Mouse (Mus musculus): ENCODE measurements at regions not wholly inside any gene's neighbourhood (a gene's known extent, or its start where the extent isn't known, plus 50 kb on each side); places are given as distances from the start of the nearest gene placed in this dataset.
A peak's percentile ranks its signal among the peaks of the same experiment; 100 is the strongest.

DNA sequence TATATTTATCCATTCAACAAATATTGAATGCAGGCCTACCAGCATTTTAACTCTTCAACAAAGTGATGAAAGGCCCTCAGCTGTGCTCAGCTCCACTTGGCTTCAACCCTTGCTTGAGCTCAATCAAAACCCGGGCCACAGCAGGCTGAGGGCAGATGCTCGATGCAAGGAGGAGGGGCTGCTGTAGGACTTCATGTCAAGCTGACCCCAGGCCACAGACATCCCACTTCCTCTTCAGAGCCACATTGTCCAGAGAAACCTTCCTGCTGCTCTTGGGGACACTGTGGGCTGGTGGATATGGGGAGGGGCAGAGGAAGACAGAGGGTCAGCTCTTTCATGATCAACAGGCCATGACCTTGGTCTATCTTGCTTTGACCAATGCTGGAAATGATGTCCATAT lies 299.7 kb downstream of the Bcl11a start:
- no peak for DNase-seq (ENCODE audit: low read depth, low spot score)

DNA sequence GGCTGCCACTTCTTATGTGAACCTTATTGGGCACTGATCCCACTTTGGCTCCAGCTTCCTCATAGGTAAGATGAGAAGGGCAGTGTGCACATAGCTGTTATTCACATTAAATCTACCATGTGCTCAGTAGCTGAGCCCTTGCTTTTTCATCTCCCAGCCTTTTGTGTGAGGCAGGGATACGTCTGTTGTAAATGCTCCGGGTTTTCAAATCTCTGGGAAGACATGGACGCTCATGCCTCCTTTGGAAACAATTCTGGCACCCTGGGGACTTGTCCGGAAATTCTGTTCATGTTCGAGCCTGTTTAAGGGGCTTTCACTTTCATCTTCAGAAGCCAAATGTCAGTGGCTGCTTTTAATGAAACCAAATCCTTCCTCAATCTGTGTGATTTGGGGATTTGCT lies 312.7 kb downstream of the Bcl11a start:
- DNase-seq (ENCODE audit: low read depth, low spot score), result peak; percentile 30

DNA sequence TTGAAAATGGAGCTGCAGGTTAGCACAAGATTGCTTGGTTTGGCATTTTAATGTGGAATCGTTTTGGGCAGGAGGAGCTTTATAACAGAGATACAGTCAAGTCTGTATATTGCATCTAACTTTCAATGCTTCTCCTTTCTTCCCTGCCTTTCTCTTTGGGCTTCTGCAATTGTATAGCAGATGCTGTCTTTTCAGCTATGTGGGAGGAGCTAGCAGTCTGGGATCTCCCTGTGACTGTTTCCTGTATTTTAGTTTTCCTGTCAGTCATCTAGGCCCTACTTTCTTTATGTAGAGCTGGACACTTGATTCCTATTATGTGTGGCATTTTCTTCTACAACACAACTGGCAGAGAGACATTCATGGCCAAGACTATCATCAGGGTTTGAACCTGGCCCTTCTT lies 313.5 kb downstream of the Bcl11a start:
- no peak for DNase-seq (ENCODE audit: low read depth, low spot score)

DNA sequence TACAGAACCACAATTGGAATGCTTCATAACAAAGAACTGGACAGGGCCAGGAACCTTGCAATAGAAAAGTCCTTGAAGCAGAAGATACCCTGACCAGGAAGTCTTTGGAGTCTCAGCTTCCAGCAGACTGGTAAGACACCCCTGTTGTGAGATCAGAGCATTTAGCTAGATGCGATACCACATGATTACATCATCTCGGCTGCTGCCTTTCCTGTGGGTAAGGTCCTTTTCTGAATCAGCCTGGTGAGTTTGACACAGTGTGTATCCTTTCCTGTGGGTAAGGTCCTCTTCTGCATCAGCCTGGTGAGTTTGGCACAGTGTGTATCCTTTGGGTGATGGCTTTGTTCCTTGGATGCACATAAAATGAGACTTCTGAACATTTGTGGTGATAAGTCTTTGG lies 317.6 kb downstream of the Bcl11a start:
- DNase-seq (ENCODE audit: low read depth, low spot score), result no peak

DNA sequence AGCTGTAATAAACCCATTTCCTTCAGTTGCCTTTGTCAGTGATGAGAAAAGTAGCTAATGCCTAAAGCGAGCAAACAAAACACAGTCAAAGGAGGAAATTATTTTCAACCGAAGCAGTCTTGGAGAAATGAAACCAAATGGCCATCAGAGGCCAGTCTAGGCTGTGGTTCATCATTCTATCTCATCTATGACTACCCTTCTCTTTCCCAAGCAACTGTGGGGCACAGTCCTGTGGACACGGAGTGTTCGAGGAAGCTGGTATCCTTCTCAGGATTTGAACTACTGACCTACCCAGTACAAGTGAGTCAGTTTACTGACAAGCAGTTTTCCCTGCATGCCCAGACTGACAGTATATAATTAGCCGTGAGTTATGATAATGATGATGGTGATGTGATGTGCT lies 319.1 kb downstream of the Bcl11a start:
- DNase-seq (ENCODE audit: low read depth, low spot score), result no peak

DNA sequence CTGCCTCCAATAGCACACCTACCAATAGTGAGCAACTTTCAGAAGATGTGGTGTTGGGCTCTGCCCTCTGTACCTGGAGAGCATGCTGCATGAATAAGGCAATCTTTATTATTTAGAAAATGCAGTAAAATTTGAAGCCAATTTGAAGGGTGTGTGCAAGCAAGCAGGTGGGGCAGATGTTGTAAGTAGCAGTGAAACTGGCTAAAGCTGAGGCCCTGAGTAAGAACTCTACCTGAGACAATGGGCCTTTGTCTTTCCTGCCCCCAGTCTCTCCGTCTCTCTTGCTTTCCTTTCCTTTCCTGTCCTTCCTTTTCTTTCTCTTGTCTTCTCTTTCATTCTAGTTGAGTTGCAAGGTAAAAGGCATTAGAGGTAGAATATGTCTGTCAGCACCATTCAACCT lies 319.9 kb downstream of the Bcl11a start:
- no peak for DNase-seq (ENCODE audit: low read depth, low spot score)

DNA sequence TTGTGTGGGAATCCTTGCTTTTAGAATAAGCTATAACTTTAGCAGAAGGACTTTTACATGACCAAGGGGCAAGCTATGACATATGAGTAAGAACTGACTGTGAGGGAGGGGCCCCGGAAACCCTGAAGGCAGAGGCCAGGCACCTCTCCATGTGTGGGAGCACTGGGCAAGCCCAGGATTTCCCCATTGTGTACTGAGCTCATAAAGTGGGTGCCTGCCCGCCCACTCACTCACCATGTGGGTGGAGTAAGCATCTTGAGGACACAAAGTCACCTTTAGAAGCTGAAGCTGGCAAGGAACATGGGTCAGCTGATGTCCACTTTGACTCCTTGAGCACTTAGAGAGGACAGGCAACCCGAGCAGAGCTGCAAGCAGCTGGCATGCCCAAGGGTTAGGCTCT lies 323.3 kb downstream of the Bcl11a start:
- no peak for DNase-seq (ENCODE audit: low read depth, low spot score)

DNA sequence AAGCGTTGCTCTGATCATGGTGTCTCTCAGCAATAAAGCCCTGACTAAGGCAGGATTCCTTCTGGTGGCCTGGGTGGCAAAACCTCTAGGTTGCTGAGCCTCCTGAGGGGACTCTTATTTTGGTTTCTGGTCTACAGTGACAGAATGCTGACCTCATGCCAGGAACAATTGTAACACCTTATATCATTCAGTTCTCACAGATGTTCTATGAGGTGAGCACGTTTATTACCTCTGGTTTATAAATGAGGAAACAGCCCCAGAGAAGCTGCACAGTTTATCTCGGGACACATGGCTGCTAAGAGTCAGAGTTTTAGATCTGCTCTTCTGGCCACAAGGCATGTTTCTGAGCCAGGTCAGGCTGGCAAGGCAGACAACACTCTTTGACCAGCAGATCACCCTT lies 324.3 kb downstream of the Bcl11a start:
- no peak for DNase-seq (ENCODE audit: low read depth, low spot score)

DNA sequence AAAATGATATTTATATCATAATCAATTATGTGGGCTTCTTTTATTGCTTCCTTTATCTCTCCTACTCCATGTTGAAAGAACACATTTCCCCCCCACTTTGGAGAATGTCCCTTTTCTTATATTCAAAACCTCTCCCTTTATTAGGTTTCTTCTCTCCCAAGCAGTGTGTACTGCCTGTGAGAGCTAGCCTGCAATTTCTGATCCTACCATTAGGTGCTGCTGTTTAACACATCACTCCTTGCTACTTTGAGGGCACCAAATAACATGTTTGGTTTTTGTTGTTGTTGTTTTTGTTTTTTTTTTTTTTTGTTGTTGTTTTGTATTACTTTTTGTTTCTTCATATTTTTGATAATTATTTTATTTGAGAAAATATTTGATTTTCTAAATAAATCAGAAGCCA lies 336.9 kb downstream of the Bcl11a start:
- peak; percentile 35 for DNase-seq (ENCODE audit: low read depth, low spot score)

DNA sequence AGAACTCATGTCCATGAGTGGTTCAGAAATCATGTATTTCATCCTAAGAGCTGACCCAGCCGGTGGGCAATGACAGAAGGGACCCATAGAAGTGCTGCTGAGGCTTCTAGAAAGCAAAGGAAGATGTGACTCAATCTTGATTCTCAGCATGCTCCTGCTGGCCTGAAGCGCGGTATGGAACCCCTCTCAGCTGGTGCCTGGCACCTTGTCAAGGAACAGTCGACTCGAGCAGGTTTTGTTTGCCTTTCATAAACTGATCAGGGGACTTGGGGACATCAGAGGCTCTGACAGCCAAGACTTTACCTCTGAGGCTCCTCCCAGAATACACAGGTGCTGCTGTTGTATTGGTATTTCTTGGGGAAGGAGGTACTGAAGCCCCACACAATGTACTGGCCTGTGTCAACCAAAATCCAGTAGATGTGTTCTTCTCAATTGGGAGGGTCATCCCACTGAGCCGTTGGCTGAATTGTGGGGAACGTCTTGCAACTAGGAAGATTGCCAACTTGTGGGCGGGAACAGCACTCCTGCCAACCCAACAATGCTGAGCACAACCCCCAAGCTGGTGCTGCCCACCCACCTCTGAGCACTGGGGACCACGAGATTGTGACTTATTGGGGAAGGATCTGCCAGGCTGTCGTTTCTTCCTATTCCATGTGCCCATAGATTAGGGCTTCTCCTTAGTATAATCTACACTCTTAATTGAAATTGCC lies 344.4 kb downstream of the Bcl11a start:
- no peak for DNase-seq (ENCODE audit: low read depth, low spot score)

DNA sequence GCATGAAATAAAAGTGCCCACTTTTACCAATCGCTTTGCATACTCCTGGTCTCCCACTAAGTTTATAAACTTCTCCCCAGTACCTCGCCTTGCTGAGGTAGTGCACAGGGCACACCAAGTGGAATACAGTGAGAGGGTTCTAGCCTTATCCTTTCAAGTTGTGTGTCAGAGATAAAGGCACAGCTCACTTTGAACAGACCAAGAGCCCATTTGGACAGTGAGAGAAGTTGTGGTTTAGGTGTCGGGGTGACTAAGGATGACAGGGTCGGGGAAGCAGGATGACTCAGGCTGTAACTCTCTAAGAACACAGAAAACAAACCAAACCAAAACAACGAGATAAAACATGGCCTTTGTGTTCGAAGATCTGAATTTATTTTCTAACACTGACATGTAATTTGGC lies 345.4 kb downstream of the Bcl11a start:
- DNase-seq (ENCODE audit: low read depth, low spot score), result no peak

DNA sequence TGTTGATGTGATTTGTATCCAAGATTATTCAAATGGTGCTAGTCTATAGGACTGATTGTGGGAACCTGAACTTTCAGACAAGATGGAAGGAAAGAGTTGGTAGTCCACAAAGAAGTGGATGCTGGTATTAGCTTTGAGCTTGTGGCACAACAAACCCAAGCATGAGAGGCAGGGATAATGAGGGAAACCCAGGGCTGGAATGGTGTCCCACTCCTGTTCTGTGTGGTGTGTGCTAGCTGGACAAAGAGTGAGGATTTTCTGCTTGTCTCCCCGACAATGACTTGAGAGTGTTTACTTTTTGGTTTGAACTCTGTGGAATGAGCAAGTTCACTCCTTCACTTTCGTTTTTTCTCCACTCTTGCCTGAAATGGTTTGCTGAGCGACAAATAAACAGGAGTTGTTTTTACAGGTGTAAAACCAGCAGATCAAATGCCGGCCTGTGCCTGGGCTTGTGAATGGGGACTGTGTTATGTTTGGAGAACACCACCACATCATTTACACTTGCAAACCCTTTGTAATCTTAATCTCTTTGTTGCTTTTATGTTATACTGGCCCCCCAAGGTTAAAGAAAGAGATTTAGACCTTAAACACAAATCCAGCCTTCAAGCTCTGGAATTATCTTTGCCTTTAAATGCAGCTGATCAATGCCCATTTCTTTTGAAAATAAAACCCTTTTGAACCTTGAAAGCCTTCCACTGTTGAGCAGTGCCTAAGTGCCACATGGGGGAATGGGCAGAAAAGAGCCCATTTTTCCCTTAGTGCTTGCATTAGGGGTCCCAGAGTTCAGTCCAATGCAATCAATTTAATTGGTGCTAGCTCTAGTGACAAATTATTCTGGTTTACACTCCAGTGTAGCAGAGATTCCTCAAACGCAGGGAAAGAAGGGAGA lies 349.4 kb downstream of the Bcl11a start:
- peak; percentile 11 for DNase-seq (ENCODE audit: low read depth, low spot score)

DNA sequence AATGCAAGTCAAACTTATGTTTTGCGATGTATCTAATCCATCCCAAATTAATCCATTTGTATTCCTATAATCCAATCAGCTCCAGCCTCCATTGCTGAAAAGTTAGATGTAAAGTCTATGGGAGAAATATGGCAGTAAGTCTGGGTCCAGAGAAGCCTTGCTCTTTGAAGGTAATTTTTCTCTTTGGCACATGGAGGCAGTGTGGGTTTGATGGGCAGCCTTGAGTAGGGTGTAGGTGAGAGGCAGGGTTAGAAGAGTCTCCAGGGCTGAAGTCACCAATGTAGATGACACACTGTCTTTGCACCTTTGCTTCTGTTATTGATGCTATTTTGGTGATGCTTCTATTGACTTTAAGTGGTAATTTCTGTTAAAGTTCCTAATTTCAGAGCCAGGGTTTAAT lies 370.8 kb downstream of the Bcl11a start:
- no peak for DNase-seq (ENCODE audit: low read depth, low spot score)

DNA sequence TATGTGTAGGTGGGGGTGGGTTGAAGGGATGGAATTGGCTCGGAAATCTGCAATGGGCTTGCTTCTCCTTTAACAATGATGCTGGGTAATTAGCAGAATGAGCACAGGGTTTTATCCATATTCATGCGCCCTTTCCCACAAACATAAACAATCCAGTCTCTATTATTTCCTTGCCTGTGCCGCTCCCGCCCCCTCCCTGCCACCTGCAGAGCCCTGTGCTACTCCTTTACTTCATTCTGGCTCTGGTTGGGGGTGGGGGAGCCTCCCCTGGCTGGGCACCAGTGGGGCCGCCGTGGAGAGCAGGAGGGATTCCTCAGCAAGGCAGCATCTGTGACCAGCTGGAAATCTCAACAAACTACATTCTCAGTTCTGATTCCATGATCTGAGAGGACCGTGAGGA lies 374.4 kb downstream of the Bcl11a start:
- no peak for DNase-seq (ENCODE audit: low read depth, low spot score)

DNA sequence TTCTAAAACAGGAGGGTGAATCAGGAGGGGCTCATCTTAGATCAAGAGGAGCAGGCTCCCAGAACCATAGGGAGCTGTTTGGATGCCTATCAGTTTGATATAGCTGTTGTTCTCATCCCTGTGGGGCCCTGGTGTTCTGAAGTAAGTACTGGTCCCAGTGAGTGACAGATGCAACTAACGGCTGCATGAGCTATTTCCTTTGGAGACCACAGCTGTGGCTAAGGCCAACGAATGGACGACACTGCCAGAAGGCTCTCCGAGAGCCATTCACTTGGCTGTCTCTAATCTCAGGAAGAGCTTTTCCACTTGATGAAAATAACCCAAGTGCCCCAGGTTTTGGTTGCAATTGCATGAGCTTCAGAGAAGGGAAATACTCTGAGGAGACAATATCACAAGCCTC lies 386.8 kb downstream of the Bcl11a start:
- no peak for DNase-seq (ENCODE audit: low read depth, low spot score)

DNA sequence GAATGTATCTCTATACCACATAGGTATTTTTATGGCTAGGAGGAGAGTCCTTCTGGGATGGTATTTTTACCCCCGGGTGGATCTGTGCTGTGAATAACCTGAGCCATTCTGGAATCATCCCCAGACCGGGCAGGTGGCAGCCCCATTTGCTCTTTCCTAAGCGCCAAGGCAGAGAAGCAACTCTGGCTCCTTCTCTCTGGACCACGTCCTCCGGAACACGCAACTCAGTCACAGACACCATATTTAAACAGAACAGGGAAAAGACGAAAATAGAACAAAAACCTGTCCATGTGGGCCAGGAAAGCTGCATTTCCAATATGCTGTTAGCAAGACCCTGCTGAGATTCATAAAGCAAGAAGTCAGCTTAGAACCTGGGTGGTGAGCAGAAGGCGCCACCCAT lies 389.6 kb downstream of the Bcl11a start:
- DNase-seq (ENCODE audit: low read depth, low spot score), result no peak

DNA sequence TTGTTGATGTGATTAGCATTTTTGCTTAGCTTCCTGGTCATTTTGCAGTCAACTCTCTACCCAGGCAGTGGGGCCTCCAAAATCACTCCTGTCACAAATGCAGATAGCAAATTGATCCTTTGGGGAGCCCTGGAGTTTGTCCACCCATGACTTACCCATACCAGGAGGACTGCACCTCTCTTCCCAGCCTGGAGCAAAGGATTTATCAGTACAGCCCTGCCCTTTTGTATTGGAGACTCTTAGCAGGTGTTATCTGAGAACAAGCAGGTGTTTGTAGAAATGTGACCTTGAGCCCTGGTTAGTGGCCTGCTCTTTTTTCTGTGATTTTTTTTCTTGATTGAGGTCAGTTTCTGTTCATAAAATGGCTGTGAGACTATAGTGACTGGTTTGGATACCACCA lies 392.6 kb downstream of the Bcl11a start:
- DNase-seq (ENCODE audit: low read depth, low spot score), result no peak

DNA sequence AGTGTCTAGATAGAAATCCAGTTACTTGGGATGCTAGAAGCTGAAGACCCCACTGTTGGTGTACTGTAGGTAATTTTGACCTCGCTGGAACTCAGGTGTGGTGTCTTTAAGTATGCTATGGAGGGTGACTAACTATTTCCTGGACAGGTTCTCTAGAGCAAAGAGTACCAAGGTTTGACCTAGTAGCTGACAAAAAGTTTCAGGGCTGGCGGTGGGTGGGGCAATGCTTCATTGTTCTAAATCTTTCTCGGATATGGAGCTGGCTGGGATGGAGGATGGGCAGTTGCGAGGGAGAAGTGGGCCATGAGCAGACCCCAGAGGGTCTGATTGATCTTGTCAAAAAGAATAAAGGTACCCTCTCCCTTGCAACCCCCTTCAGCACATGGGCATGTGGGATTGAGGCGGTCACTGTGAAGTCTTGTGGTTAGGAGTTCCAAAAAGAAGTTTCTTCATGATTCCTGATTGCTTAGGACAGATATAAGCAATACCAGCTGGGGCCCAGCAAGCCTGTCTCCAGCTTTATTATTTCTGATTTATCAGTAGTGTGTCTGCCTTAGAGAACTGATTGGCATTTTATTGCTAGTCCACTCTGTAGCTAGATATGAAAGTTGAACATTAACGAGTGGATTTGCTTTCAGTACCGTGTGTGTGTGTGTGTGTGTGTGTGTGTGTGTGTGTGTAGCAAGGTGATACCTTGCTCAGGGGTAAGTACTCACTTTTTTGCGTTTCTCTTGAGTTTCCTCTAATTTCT lies 394.9 kb downstream of the Bcl11a start:
- peak; percentile 19 for DNase-seq (ENCODE audit: low read depth, low spot score)

DNA sequence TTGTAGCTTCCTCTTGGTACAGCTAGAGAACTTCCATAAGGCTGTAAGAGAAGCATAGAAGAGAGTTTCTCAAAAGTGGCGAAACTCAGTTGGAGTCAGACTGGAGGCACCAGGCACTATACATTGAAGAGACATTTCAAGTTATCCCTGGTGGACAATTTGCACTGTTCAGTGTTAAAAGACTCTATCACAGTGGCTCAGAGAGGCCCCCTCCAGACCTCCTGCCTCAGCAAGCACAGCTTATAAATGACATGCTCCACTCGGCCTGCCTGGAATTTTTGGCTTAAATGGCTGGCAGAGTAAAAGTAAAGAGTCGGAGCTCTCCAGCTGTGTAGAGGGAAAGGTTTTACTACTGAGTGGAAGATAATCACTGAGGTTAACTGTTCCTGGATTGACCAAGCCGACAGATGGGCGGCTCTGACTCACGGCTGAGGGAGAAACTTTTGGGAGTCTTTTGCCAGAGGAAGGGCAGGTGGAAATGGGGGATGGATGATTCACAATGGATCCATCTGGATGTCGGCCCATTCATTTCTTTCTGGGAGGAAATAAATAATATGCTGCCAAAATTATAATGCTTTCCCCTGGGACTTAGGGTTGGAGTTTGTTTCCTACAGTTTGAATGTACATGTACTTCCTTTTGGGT lies 395.6 kb downstream of the Bcl11a start:
- DNase-seq (ENCODE audit: low read depth, low spot score), result peak; percentile 30

DNA sequence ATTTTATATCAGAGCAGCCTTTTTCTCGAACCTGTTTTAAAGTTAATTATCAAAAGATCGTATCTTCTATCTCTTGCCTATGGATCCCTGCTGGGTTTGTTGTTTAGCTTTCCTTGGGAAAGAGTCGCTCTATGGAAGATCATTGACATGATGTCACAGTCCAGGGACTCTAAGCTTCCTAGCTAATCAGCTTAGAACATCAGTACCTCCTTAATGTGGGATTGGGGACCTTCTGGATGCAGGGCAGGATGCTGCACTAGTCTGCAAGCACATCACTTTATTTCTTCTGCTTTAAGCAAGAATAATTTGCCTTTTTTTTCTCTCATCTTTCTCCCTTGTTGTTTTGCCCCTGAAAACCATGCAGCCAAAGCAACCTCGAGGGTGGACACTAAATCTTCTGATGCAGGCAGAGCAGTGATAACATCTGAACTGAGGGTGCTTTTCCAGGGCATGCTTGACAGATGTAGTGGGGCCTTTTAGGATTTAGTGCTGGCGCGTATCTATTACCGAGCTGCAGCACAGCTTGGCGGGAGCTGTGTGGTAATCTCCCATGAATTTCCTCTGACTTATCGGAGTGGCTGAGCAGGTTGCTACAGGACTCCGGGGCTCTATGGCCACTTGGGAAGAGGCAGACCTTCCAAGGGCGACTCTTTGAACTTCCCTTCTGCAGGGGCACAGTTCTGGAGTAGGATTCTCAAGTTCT lies 425.0 kb downstream of the Bcl11a start:
- no peak for DNase-seq (ENCODE audit: low read depth, low spot score)

DNA sequence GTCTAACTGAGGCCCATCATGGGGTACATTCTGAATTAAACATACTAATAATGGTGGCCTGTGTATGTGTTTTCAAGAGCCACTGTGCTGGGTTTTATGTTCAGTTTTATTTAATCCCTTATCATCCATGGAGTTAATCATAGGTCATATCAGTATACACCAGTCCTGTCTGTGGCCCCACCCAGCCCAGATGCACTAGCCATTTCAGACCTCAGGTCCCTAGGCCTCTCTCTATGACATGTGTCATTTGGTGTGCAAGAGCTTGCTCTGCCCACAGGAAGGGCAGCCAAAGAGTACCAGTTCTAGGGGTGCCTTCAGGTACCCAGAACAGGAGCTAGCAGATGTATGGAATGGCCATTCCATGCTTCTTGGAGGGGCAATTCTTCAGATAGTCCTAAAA lies 437.7 kb downstream of the Bcl11a start:
- DNase-seq (ENCODE audit: low read depth, low spot score), result no peak
